Mouse (Mus musculus) heart, embryonic 14.5 days (tissue): ENCODE measurements around the gene Pom121. TPM values are rescaled to one million over a fixed set of nuclear protein-coding genes. Genes with fewer than 3 reads are reported as not detected.

Experiments
- ATAC-seq: fragments of 200-750 bp; cut with Nextera tagmentation; 2 replicates; pipeline ENCODE4 v1.8.0; 2017; ENCODE audit warnings: low read depth, moderate TSS enrichment; ENCODE audit not compliant: insufficient number of reproducible peaks, insufficient read depth, low FRiP score
- H3K27ac ChIP-seq, 2 experiments: fragments of 200-500 bp in 1 of 2; fragments of 300-500 bp in 1 of 2; sonication (generic) in 1 of 2; replicated peaks in 1 of 2; 2 replicates each; pipeline ENCODE4 v1.5.1; 2012 to 2014; ENCODE audit warnings: low read depth in 2 of 2, low read length in 2 of 2, control low read depth in 1 of 2, mild to moderate bottlenecking in 1 of 2, mixed read lengths in 1 of 2; ENCODE audit not compliant: control insufficient read depth in 1 of 2, insufficient read depth in 1 of 2
- H3K27me3 ChIP-seq: fragments of 300-500 bp; sonication (generic); 2 replicates; pipeline ENCODE4 v1.6.1; 2014; ENCODE audit warnings: mild to moderate bottlenecking, low read length, control low read depth; ENCODE audit not compliant: control insufficient read depth, insufficient read depth
- H3K36me3 ChIP-seq: fragments of 300-500 bp; sonication (generic); 2 replicates; pipeline ENCODE4 v1.6.1; 2014; ENCODE audit warnings: mild to moderate bottlenecking, control low read depth, low read length, mixed read lengths; ENCODE audit not compliant: control insufficient read depth, insufficient read depth
- H3K4me1 ChIP-seq, 2 experiments: fragments of 200-500 bp in 1 of 2; fragments of 300-500 bp in 1 of 2; sonication (generic) in 1 of 2; 2 replicates each; pipeline ENCODE4 v1.6.1; 2012 to 2014; ENCODE audit warnings: low read length in 2 of 2, control low read depth in 1 of 2, mixed read lengths in 1 of 2; ENCODE audit not compliant: control insufficient read depth in 2 of 2, insufficient read depth in 2 of 2
- H3K4me2 ChIP-seq: fragments of 300-500 bp; sonication (generic); 2 replicates; pipeline ENCODE4 v1.6.1; 2014; ENCODE audit warnings: mild to moderate bottlenecking, low read length
- H3K4me3 ChIP-seq, 2 experiments: fragments of 200-500 bp in 1 of 2; fragments of 300-500 bp in 1 of 2; sonication (generic) in 1 of 2; 2 replicates each; pipeline ENCODE4 v1.5.1; 2012 to 2014; ENCODE audit warnings: low read length in 2 of 2, mild to moderate bottlenecking in 2 of 2, control low read depth in 1 of 2, low read depth in 1 of 2, moderate library complexity in 1 of 2; ENCODE audit not compliant: control insufficient read depth in 1 of 2, insufficient read depth in 1 of 2
- H3K9ac ChIP-seq: fragments of 300-500 bp; sonication (generic); 2 replicates; pipeline ENCODE4 v1.6.1; 2014; ENCODE audit warnings: mild to moderate bottlenecking, low read length
- H3K9me3 ChIP-seq: fragments of 300-500 bp; sonication (generic); 2 replicates; pipeline ENCODE4 v1.6.1; 2016; ENCODE audit warnings: low read length, control low read depth; ENCODE audit not compliant: control insufficient read depth
- WGBS: fragments of 180-500 bp; shearing (Covaris S2); extraction: QIAGEN DNeasy Blood & Tissue Kit; methylation state at CpG from one replicate; pipeline ENCODE4 v1.1.7; 2014; 5-methylcytosine and 5-hydroxymethylcytosine counted together
- microRNA-seq: library from miRNA; unstranded; fragments of <30 nt; microRNA quantifications from one replicate; pipeline ENCODE4, GENCODE M21; 2016
- polyA plus RNA-seq: library from polyadenylated mRNA; unstranded; fragments of >200 nt; fragmentation: Nextera tagmentation; extraction: Ambion mirVana; gene quantifications from 2 replicates; pipeline ENCODE4 v1.2.1, GENCODE M21; 2014

The Pom121 gene
- polyA plus RNA-seq, 1 experiment from 2014 or later, result 10.7 TPM

GRCm38 (mm10) chr5:135331161-135331560 lies 63.2 kb downstream of the Pom121 start:
- WGBS, result 77% methylated on average over 6 of the region's 6 CpGs
- Histone ChIP-seq H3K4me1 (peaks cover 0 to 2% of the 10 kb centered on the region in 2 experiments; a peak in 1 of 4 replicates), H3K27me3 (no peaks in the 10 kb centered on the region), H3K9me3 (no peaks in the 10 kb centered on the region), H3K27ac (no peak overlapping the region), H3K36me3 (no peaks in the 10 kb centered on the region), H3K9ac (no peak overlapping the region), H3K4me2 (no peak overlapping the region), H3K4me3 (no peak overlapping the region)
- no peak for ATAC-seq

DNA sequence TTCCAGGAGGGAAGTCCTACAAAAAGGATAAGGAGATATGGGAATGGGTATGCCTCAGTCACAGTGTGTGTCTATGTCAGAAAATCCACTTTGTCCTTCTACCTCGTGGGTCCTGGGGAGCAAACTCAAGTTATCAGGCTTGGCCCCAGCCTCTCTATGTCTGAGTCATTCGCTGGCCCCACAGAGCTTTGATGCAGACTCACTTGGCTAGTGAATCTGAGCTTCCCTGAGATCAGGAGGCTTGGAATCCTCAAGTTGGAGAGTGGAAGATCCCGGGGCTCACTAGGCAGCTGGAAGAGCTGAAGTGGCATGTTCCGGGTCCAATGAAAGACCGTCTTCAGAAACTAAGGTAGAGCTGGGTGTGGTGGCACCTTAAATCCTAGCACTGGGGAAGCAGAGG lies 64.1 kb downstream of the Pom121 start:
- Histone ChIP-seq H3K9me3 (no peaks in the 10 kb centered on the region), H3K9ac (no peak overlapping the region), H3K4me1 (peaks cover 0 to 5% of the 10 kb centered on the region in 2 experiments; a peak in 1 of 4 replicates), H3K4me3 (no peak overlapping the region), H3K36me3 (no peaks in the 10 kb centered on the region), H3K4me2 (no peak overlapping the region), H3K27ac (no peak overlapping the region), H3K27me3 (no peaks in the 10 kb centered on the region)
- no peak for ATAC-seq
- WGBS, result 72% methylated on average over 5 of the region's 5 CpGs

DNA sequence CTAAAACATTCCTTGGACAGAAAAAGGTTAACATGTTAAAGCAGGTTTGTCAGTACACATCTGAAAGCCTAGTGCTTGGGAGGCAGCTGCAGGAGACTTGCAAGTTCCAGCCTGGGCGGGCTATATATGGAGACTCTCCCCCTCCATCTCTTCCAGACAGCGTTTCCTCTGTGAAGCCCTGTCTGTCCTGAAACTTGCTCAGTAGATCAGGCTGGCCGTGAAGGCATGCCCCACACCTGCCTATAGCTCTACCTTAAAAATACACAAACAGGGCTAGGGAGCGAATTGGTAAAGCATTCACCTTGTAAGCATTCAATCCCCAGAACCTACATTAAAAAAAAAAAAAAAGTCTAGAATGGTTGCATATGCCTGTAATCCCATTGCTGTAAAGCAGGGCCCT lies 64.9 kb downstream of the Pom121 start:
- Histone ChIP-seq H3K9ac (no peak overlapping the region), H3K4me2 (no peak overlapping the region), H3K4me3 (no peak overlapping the region), H3K4me1 (peaks cover 0 to 5% of the 10 kb centered on the region in 2 experiments; a peak in 1 of 4 replicates), H3K36me3 (no peaks in the 10 kb centered on the region), H3K27ac (no peak overlapping the region), H3K9me3 (no peaks in the 10 kb centered on the region), H3K27me3 (no peaks in the 10 kb centered on the region)
- WGBS, result 54% methylated on average over 4 of the region's 4 CpGs
- no peak for ATAC-seq

Small RNA genes within 50 kb of the gene (microRNA-seq; reads per million reads assigned to microRNA genes)
- 1.4 reads per million for gene Mir7033

Other genes starting within 250 kb of the Pom121 start
- gene Tbl2, start 244.9 kb downstream of the Pom121 start, polyA plus RNA-seq, result 18.0 and 20.0 TPM in 2 replicates
- 36.7 and 41.4 TPM in 2 replicates for gene Bcl7b, start 226.3 kb downstream of the Pom121 start, polyA plus RNA-seq
- 32.8 and 32.9 TPM in 2 replicates for gene Baz1b, start 207.3 kb downstream of the Pom121 start, polyA plus RNA-seq
- gene Fzd9, start 143.3 kb downstream of the Pom121 start, polyA plus RNA-seq, result 5.2 and 5.8 TPM in 2 replicates
- 0.26 TPM in 1 of 2 replicates, not detected in the other for gene Fkbp6, start 44.5 kb downstream of the Pom121 start, polyA plus RNA-seq
- not detected in 2 replicates for gene Trim50, start 41.3 kb downstream of the Pom121 start, polyA plus RNA-seq
- gene Nsun5, start 24.6 kb downstream of the Pom121 start, polyA plus RNA-seq, result 15.8 and 16.1 TPM in 2 replicates
- 30.2 and 31.7 TPM in 2 replicates for gene Hip1, start 150.6 kb upstream of the Pom121 start, polyA plus RNA-seq
- not detected in 2 replicates for gene Ccl26, start 169.0 kb upstream of the Pom121 start, polyA plus RNA-seq
- 0.51 and 0.66 TPM in 2 replicates for gene Ccl24, start 178.5 kb upstream of the Pom121 start, polyA plus RNA-seq
- 34.2 and 36.7 TPM in 2 replicates for gene Rhbdd2, start 238.1 kb upstream of the Pom121 start, polyA plus RNA-seq